Mouse (Mus musculus): ENCODE results near the gene Abtb2. TPM values are rescaled to one million over a fixed set of nuclear protein-coding genes. Genes with fewer than 3 reads are reported as not detected.

Abtb2 gene
- polyA plus RNA-seq, 1 experiment from 2014 or later = 11.5 TPM

DNA sequence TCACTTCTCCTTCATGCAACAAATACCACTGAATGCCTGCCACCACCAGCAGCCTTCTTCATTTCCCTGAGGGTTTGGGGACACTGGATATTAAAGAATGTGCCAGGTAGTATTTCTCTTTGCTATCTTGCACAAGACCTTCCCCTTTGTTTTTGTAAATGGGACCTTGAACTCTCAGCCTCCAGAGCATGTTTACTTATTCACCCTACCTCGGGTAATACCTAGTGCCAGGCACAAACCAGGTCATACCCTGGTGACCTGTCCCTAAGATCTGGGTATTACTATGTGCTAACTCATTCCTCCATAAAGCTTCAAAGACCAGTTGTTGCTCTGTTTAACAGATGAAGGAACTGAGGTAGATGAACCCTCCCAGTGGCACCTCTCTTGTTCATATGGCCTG is 35.0 kb downstream of the Abtb2 start:
- H3K27ac ChIP-seq (replicated peaks; ENCODE audit: low read depth, low read length) = no peak overlapping the region
- H3K4me2 ChIP-seq (ENCODE audit: low read depth, severe bottlenecking) = no peak overlapping the region
- ATAC-seq (ENCODE audit: insufficient number of reproducible peaks, low FRiP score, low TSS enrichment, low read depth) = no peak

GRCm38 (mm10) chr2:103601531-103601930 is 35.4 kb downstream of the Abtb2 start:
- H3K36me3 ChIP-seq (ENCODE audit: control insufficient read depth, insufficient read depth, low read length) = no peaks in the 10 kb centered on the region
- H3K4me3 ChIP-seq (ENCODE audit: low read depth, low read length) = no peak overlapping the region
- DNase-seq (ENCODE audit: low spot score) (no peak), ATAC-seq (ENCODE audit: insufficient number of reproducible peaks, low FRiP score, low TSS enrichment, low read depth) (no peak)
- no peak overlapping the region for H3K9ac ChIP-seq (ENCODE audit: low read length)
- 63% methylated on average over 1 of the region's 1 CpGs for WGBS
- H3K27ac ChIP-seq (replicated peaks; ENCODE audit: low read depth, low read length) = no peak overlapping the region
- no peaks in the 10 kb centered on the region for H3K27me3 ChIP-seq (ENCODE audit: control insufficient read depth, insufficient read depth, low read length)
- no peak overlapping the region for H3K4me2 ChIP-seq (ENCODE audit: low read depth, severe bottlenecking)
- H3K9me3 ChIP-seq (ENCODE audit: control insufficient read depth, low read length) = no peaks in the 10 kb centered on the region
- peaks cover 44% of the 10 kb centered on the region for H3K4me1 ChIP-seq (ENCODE audit: control insufficient read depth, insufficient read depth, low read length)

More for the DNA sequence above, 35.0 kb downstream of the Abtb2 start:
- 36% methylated on average over 1 of the region's 1 CpGs for WGBS
- H3K27me3 ChIP-seq (ENCODE audit: control insufficient read depth, insufficient read depth, low read length) = no peaks in the 10 kb centered on the region
- H3K36me3 ChIP-seq (ENCODE audit: control insufficient read depth, insufficient read depth, low read length) = no peaks in the 10 kb centered on the region
- H3K9me3 ChIP-seq (ENCODE audit: control insufficient read depth, low read length) = no peaks in the 10 kb centered on the region
- DNase-seq (ENCODE audit: low spot score) = no peak
- no peak overlapping the region for H3K9ac ChIP-seq (ENCODE audit: low read length)
- H3K4me3 ChIP-seq (ENCODE audit: low read depth, low read length) = no peak overlapping the region
- peaks cover 44% of the 10 kb centered on the region for H3K4me1 ChIP-seq (ENCODE audit: control insufficient read depth, insufficient read depth, low read length)

DNA sequence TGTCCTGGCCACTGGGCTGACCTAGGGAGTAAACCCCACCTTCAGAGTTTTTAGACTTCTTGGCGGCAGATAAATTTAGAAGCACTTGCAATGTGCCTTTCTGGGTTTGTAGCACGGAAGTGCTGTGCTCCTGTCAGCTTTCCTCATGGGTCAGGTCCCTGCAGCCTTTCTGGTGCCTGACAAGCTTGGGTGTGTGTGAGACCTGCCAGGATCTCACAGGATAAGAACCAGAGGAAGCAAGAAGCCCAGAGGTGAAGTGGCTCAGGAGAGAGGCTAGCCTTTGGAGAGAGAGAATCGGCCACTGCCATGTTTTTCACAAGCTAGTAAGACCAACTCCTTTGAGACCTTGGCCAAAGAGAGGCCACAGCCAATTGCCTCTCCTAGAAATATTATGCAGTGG is 37.1 kb downstream of the Abtb2 start:
- H3K4me2 ChIP-seq (ENCODE audit: low read depth, severe bottlenecking) = no peak overlapping the region
- H3K36me3 ChIP-seq (ENCODE audit: control insufficient read depth, insufficient read depth, low read length) = no peaks in the 10 kb centered on the region
- no peak overlapping the region for H3K9ac ChIP-seq (ENCODE audit: low read length)
- no peaks in the 10 kb centered on the region for H3K27me3 ChIP-seq (ENCODE audit: control insufficient read depth, insufficient read depth, low read length)
- 84% methylated on average over 3 of the region's 3 CpGs for WGBS
- no peaks in the 10 kb centered on the region for H3K9me3 ChIP-seq (ENCODE audit: control insufficient read depth, low read length)
- H3K27ac ChIP-seq (replicated peaks; ENCODE audit: low read depth, low read length) = no peak overlapping the region
- DNase-seq (ENCODE audit: low spot score) = no peak
- H3K4me1 ChIP-seq (ENCODE audit: control insufficient read depth, insufficient read depth, low read length) = peaks cover 44% of the 10 kb centered on the region
- no peak for ATAC-seq (ENCODE audit: insufficient number of reproducible peaks, low FRiP score, low TSS enrichment, low read depth)
- H3K4me3 ChIP-seq (ENCODE audit: low read depth, low read length) = no peak overlapping the region

DNA sequence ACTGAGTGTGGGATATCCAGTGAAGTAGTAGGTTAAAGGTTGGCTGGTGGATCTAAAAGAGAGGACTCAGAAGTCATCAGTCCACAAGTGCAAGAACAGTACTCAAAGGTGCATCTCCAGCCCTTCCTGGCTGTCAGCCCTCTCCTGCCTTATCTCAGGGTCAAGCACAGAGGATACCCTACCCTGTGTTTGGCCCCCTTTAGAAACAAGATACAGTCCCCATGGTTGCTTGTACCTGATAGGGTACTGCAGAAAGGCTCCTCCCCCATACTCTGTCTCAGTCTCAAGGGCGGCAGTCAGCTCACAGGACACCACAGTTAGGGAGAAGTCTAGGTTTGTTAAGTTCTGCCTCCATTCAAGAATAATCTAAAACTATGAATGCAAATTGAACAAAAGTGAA is 37.8 kb downstream of the Abtb2 start:
- peaks cover 39% of the 10 kb centered on the region for H3K4me1 ChIP-seq (ENCODE audit: control insufficient read depth, insufficient read depth, low read length)
- no peak overlapping the region for H3K9ac ChIP-seq (ENCODE audit: low read length)
- no peak overlapping the region for H3K4me3 ChIP-seq (ENCODE audit: low read depth, low read length)
- no peak overlapping the region for H3K4me2 ChIP-seq (ENCODE audit: low read depth, severe bottlenecking)
- no peaks in the 10 kb centered on the region for H3K9me3 ChIP-seq (ENCODE audit: control insufficient read depth, low read length)
- H3K27me3 ChIP-seq (ENCODE audit: control insufficient read depth, insufficient read depth, low read length) = no peaks in the 10 kb centered on the region
- ATAC-seq (ENCODE audit: insufficient number of reproducible peaks, low FRiP score, low TSS enrichment, low read depth) (no peak), DNase-seq (ENCODE audit: low spot score) (no peak)
- H3K27ac ChIP-seq (replicated peaks; ENCODE audit: low read depth, low read length) = no peak overlapping the region
- WGBS = 40% methylated on average over 1 of the region's 1 CpGs
- no peaks in the 10 kb centered on the region for H3K36me3 ChIP-seq (ENCODE audit: control insufficient read depth, insufficient read depth, low read length)

GRCm38 (mm10) chr2:103605805-103606498 is 39.8 kb downstream of the Abtb2 start:
- Histone ChIP-seq H3K4me3 (ENCODE audit: low read depth, low read length) (no peak overlapping the region), H3K4me1 (ENCODE audit: control insufficient read depth, insufficient read depth, low read length) (peaks cover 20% of the 10 kb centered on the region), H3K9me3 (ENCODE audit: control insufficient read depth, low read length) (no peaks in the 10 kb centered on the region), H3K36me3 (ENCODE audit: control insufficient read depth, insufficient read depth, low read length) (no peaks in the 10 kb centered on the region), H3K9ac (ENCODE audit: low read length) (no peak overlapping the region), H3K4me2 (ENCODE audit: low read depth, severe bottlenecking) (no peak overlapping the region), H3K27ac (replicated peaks; ENCODE audit: low read depth, low read length) (no peak overlapping the region), H3K27me3 (ENCODE audit: control insufficient read depth, insufficient read depth, low read length) (no peaks in the 10 kb centered on the region)
- ATAC-seq (ENCODE audit: insufficient number of reproducible peaks, low FRiP score, low TSS enrichment, low read depth) = no peak
- no peak for DNase-seq (ENCODE audit: low spot score)
- WGBS = 91% methylated on average over 4 of the region's 4 CpGs

GRCm38 (mm10) chr2:103607926-103608325 is 41.8 kb downstream of the Abtb2 start:
- Histone ChIP-seq H3K9me3 (ENCODE audit: control insufficient read depth, low read length) (no peaks in the 10 kb centered on the region), H3K36me3 (ENCODE audit: control insufficient read depth, insufficient read depth, low read length) (no peaks in the 10 kb centered on the region), H3K4me3 (ENCODE audit: low read depth, low read length) (no peak overlapping the region), H3K27ac (replicated peaks; ENCODE audit: low read depth, low read length) (no peak overlapping the region), H3K4me2 (ENCODE audit: low read depth, severe bottlenecking) (no peak overlapping the region), H3K4me1 (ENCODE audit: control insufficient read depth, insufficient read depth, low read length) (0 out of 2 replicates have a peak, but pooled peaks cover 6% of the 10 kb centered on the region), H3K27me3 (ENCODE audit: control insufficient read depth, insufficient read depth, low read length) (no peaks in the 10 kb centered on the region), H3K9ac (ENCODE audit: low read length) (no peak overlapping the region)
- no peak for ATAC-seq (ENCODE audit: insufficient number of reproducible peaks, low FRiP score, low TSS enrichment, low read depth)
- WGBS = 85% methylated on average over 10 of the region's 10 CpGs
- DNase-seq (ENCODE audit: low spot score) = no peak

- Histone ChIP-seq H3K27ac (replicated peaks; ENCODE audit: low read depth, low read length) (no peak overlapping the region), H3K4me1 (ENCODE audit: control insufficient read depth, insufficient read depth, low read length) (0 out of 2 replicates have a peak, but pooled peaks cover 5% of the 10 kb centered on the region), H3K27me3 (ENCODE audit: control insufficient read depth, insufficient read depth, low read length) (no peaks in the 10 kb centered on the region), H3K9me3 (ENCODE audit: control insufficient read depth, low read length) (no peaks in the 10 kb centered on the region), H3K4me3 (ENCODE audit: low read depth, low read length) (no peak overlapping the region), H3K36me3 (ENCODE audit: control insufficient read depth, insufficient read depth, low read length) (no peaks in the 10 kb centered on the region), H3K4me2 (ENCODE audit: low read depth, severe bottlenecking) (no peak overlapping the region), H3K9ac (ENCODE audit: low read length) (no peak overlapping the region)
- DNase-seq (ENCODE audit: low spot score) = no peak
- 31% methylated on average over 1 of the region's 1 CpGs for WGBS
- ATAC-seq (ENCODE audit: insufficient number of reproducible peaks, low FRiP score, low TSS enrichment, low read depth) = no peak
Measured at GRCm38 (mm10) chr2:103608947-103609346, 42.8 kb downstream of the Abtb2 start.

DNA sequence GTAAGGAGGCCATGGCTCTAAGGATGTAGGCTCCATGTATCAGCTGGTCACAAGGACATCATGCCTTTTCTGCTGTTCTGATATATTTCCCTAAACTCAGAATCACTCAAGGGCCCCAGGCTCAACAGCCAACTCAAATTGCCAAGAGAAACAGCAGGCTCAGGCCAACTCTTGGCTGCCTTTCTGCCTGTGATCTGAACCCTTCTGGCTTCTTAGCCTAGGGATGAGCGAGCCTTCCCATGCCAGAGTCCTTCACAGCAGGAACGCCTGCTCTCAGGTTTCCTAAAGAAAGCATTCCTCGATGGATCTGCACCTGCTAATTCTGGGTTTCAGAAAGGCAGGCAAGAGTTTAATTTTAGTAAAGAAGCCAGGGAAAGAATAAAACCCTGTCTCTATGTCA is 43.4 kb downstream of the Abtb2 start:
- H3K4me3 ChIP-seq (ENCODE audit: low read depth, low read length) = no peak overlapping the region
- H3K4me2 ChIP-seq (ENCODE audit: low read depth, severe bottlenecking) = no peak overlapping the region
- WGBS = 57% methylated on average over 3 of the region's 3 CpGs
- H3K4me1 ChIP-seq (ENCODE audit: control insufficient read depth, insufficient read depth, low read length) = 0 out of 2 replicates have a peak, but pooled peaks cover 3% of the 10 kb centered on the region
- H3K36me3 ChIP-seq (ENCODE audit: control insufficient read depth, insufficient read depth, low read length) = no peaks in the 10 kb centered on the region
- DNase-seq (ENCODE audit: low spot score) = no peak
- no peaks in the 10 kb centered on the region for H3K9me3 ChIP-seq (ENCODE audit: control insufficient read depth, low read length)
- no peak overlapping the region for H3K9ac ChIP-seq (ENCODE audit: low read length)
- ATAC-seq (ENCODE audit: insufficient number of reproducible peaks, low FRiP score, low TSS enrichment, low read depth) = no peak
- H3K27me3 ChIP-seq (ENCODE audit: control insufficient read depth, insufficient read depth, low read length) = no peaks in the 10 kb centered on the region
- H3K27ac ChIP-seq (replicated peaks; ENCODE audit: low read depth, low read length) = no peak overlapping the region

Data from limb, embryonic 11.5 days (tissue).